Mouse (Mus musculus): ENCODE measurements around the gene Gm11634. TPM values are rescaled to one million over a fixed set of nuclear protein-coding genes. Genes with fewer than 3 reads are reported as not detected.

Gene Gm11634
- polyA plus RNA-seq, 1 experiment from 2014 or later, result not detected

DNA sequence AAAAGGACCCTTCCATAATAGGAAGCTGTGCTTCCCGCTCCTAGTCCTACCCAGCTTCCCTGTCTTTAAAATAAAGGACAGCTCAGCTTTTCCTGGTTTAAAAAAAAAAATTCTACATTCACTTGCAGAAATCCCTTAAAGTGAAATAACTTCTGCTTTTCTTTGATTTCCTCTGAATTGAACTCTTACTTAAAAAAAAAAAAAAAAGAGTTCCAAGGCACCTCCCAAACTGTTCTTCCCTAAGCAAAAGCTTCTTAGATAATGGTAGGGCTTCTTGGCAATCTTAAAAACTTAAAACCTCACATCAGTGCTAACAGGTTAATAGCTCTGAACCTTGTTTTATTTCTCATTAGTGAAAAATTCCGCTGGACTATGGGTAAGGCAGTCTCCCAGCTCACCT lies 15.9 kb downstream of the Gm11634 start:
- H3K27me3 ChIP-seq (ENCODE audit: control insufficient read depth, insufficient read depth, low read length), result no peaks in the 10 kb centered on the region
- no peak overlapping the region for H3K4me2 ChIP-seq (replicated peaks)
- no peak overlapping the region for H3K4me3 ChIP-seq (replicated peaks; ENCODE audit: low read length)
- WGBS, result 94% methylated on average over 2 of the region's 2 CpGs
- no peak for ATAC-seq (ENCODE audit: low FRiP score)
- H3K27ac ChIP-seq, result no peak overlapping the region
- H3K9ac ChIP-seq, result no peak overlapping the region
- peaks cover 44% of the 10 kb centered on the region for H3K36me3 ChIP-seq (replicated peaks; ENCODE audit: control insufficient read depth, insufficient read depth)
- H3K9me3 ChIP-seq (ENCODE audit: control insufficient read depth, low read length), result no peaks in the 10 kb centered on the region
- no peaks in the 10 kb centered on the region for H3K4me1 ChIP-seq (replicated peaks; ENCODE audit: control insufficient read depth, insufficient read depth, low read length)
- DNase-seq (ENCODE audit: low spot score), result no peak

DNA sequence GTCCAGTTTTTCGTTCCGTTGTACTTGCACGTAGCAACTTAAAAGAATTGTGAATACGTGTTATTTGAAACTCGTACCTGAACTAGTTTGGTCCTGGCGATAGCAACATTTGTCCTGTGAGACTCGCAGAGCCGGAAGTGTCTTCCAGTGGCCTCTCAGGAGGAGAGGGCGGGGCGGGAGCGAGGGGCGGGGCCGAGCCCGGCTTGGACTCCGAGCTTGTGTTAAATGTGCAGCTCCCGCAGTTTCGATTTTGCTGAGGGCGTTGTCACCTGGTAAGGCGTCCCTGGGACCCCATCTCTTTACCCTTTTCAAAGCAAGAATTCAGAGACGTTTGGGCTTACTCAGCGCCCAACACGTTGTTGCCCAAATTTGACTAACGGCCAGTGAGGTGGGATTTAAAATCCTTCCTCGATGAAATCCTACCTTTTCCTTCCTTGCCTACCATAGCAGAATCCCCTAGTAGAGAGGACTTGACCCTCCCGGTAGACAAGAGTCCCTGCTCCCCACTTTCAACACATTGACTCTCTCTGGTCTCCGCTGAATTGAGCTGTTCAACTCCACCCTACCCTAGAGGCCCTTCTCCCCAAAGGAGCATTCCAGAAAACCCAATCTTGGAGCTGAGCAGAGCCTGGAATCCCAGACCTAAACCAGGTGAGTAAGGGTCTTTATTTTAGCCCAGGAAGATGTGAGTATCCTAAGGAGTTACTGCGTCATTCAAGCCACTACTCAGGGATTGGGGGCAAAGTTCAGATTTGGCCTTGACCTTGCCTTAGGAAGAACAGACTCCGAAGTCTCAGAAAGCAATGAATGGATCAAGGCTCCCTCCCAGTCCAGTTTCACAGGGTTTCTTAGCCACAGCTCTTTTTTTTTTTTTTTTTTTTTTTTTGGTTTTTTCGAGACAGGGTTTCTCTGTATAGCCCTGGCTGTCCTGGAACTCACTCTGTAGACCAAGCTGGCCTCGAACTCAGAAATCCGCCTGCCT lies 16.7 kb downstream of the Gm11634 start, which contains the start of gene Tmem106a:
TSS of gene Tmem106a (plus strand) at position 189 of the 982 bp plus-strand sequence.
- Histone ChIP-seq H3K4me3 (replicated peaks; ENCODE audit: low read length) (peak within 1 kb of the TSS; percentile 15), H3K9me3 (ENCODE audit: control insufficient read depth, low read length) (no peaks in the 10 kb centered on the region), H3K9ac (peak within 1 kb of the TSS; percentile 47), H3K27me3 (ENCODE audit: control insufficient read depth, insufficient read depth, low read length) (no peaks in the 10 kb centered on the region), H3K4me2 (replicated peaks) (peak within 1 kb of the TSS; percentile 47), H3K4me1 (replicated peaks; ENCODE audit: control insufficient read depth, insufficient read depth, low read length) (no peaks in the 10 kb centered on the region), H3K27ac (no peak within 1 kb of the TSS), H3K36me3 (replicated peaks; ENCODE audit: control insufficient read depth, insufficient read depth) (peaks cover 53% of the 10 kb centered on the region)
- WGBS, result 21% methylated on average over 30 of the region's 31 CpGs
- peak; percentile 42 for DNase-seq (ENCODE audit: low spot score)
- no peak for ATAC-seq (ENCODE audit: low FRiP score)

DNA sequence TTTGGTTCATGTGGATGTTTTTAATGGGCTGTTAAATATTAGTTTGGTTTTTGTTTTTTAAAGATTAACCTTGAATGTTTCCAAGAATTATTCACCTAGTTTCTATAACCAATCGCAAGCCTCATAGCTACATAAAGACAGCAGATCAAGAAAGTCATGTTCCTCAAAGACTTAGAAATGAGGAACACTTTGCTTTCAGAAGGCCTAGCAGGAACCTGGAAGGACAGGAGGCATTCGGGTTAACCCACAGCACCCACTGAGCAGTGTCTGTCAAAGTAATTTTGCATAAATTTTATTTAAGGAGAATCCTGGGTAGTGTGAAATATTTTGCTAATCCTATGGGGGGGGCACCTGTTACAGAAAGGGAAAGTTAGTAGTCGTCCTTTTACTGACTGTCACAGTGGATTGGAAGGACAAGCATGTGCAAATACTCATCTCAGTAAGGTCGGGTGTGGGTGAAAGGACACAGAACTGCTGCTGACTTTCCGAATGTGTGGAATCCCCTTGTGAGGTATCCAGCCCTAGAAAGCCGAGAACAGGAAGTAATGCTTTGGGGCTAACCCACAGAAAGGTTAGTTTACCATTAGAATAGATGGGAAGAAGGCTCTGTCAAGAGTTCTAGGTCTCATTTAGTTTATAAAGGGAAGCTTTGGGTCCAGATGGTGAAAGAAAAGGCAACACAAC lies 17.8 kb downstream of the Gm11634 start:
- 77% methylated on average over 6 of the region's 6 CpGs for WGBS
- H3K9ac ChIP-seq, result no peak overlapping the region
- no peak overlapping the region for H3K4me3 ChIP-seq (replicated peaks; ENCODE audit: low read length)
- peaks cover 54% of the 10 kb centered on the region for H3K36me3 ChIP-seq (replicated peaks; ENCODE audit: control insufficient read depth, insufficient read depth)
- no peaks in the 10 kb centered on the region for H3K9me3 ChIP-seq (ENCODE audit: control insufficient read depth, low read length)
- DNase-seq (ENCODE audit: low spot score) (no peak), ATAC-seq (ENCODE audit: low FRiP score) (no peak)
- no peak overlapping the region for H3K4me2 ChIP-seq (replicated peaks)
- H3K4me1 ChIP-seq (replicated peaks; ENCODE audit: control insufficient read depth, insufficient read depth, low read length), result no peaks in the 10 kb centered on the region
- H3K27ac ChIP-seq, result no peak overlapping the region
- H3K27me3 ChIP-seq (ENCODE audit: control insufficient read depth, insufficient read depth, low read length), result no peaks in the 10 kb centered on the region

DNA sequence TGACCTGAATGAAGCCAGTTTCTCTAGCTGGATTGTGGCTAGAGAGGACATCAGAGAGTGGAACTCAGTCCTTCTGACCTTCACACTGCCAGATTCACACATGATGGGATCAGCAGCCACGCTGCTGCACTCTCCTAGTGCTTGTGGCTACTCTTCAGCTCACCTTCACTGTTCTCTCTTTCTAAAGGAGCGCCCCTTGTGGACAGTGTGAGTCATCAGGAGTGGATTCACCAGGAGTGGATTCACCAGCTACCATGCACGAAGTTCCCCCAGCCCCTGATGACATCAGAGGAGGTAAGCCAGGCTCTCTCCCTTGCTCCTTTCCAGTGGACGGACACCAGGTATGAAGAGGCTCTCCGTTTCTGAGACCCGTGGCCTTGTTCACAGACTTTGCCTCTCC lies 22.9 kb downstream of the Gm11634 start:
- ATAC-seq (ENCODE audit: low FRiP score) (no peak), DNase-seq (ENCODE audit: low spot score) (no peak)
- 83% methylated on average over 6 of the region's 6 CpGs for WGBS
- peaks cover 99% of the 10 kb centered on the region for H3K36me3 ChIP-seq (replicated peaks; ENCODE audit: control insufficient read depth, insufficient read depth)
- no peak overlapping the region for H3K4me3 ChIP-seq (replicated peaks; ENCODE audit: low read length)
- no peak overlapping the region for H3K4me2 ChIP-seq (replicated peaks)
- no peak overlapping the region for H3K27ac ChIP-seq
- H3K4me1 ChIP-seq (replicated peaks; ENCODE audit: control insufficient read depth, insufficient read depth, low read length), result no peaks in the 10 kb centered on the region
- H3K27me3 ChIP-seq (ENCODE audit: control insufficient read depth, insufficient read depth, low read length), result no peaks in the 10 kb centered on the region
- H3K9ac ChIP-seq, result no peak overlapping the region
- no peaks in the 10 kb centered on the region for H3K9me3 ChIP-seq (ENCODE audit: control insufficient read depth, low read length)

DNA sequence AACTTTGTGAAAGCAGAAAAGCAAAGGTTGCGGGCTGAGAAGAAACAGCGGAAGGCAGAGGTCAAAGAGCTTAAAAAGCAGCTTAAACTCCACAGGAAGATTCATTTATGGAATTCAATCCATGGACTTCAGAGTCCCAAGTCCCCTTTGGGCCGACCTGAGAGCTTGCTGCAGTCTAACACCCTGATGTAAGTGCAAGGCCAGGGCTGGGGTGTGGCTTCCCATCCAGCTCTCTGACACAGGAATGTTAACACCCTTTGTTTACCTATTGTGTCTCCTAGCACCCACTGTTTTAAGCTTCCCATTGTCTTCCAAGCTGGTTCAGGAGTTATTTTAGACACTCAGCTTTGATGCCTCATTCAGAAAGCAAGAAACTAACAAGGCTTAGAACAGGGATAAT lies 30.6 kb downstream of the Gm11634 start:
- Histone ChIP-seq H3K4me1 (replicated peaks; ENCODE audit: control insufficient read depth, insufficient read depth, low read length) (no peaks in the 10 kb centered on the region), H3K4me2 (replicated peaks) (no peak overlapping the region), H3K9ac (no peak overlapping the region), H3K9me3 (ENCODE audit: control insufficient read depth, low read length) (no peaks in the 10 kb centered on the region), H3K36me3 (replicated peaks; ENCODE audit: control insufficient read depth, insufficient read depth) (peaks cover 98% of the 10 kb centered on the region), H3K4me3 (replicated peaks; ENCODE audit: low read length) (no peak overlapping the region), H3K27me3 (ENCODE audit: control insufficient read depth, insufficient read depth, low read length) (no peaks in the 10 kb centered on the region), H3K27ac (no peak overlapping the region)
- DNase-seq (ENCODE audit: low spot score), result no peak
- 92% methylated on average over 3 of the region's 3 CpGs for WGBS
- ATAC-seq (ENCODE audit: low FRiP score), result no peak

DNA sequence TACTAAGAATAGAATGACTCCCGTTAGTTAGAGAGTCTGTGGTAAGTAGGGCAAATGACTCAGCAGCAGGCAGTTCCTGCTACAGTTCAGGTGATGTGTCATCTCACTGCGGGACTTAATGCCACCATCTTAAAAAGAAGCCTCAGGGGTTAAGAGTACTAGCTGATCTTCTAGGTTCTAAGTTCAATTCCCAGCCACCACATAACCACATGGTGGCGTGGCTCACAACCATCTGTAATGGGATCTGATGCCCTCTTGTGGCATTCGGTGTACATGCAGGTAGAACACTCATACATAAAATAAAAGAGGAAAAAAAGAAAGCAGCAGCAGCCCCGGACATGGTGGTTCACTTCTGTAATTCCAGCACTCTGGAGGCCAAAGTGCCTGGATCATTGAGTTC lies 36.7 kb downstream of the Gm11634 start:
- no peaks in the 10 kb centered on the region for H3K9me3 ChIP-seq (ENCODE audit: control insufficient read depth, low read length)
- H3K4me2 ChIP-seq (replicated peaks), result no peak overlapping the region
- WGBS, result 38% methylated on average over 5 of the region's 5 CpGs
- H3K4me1 ChIP-seq (replicated peaks; ENCODE audit: control insufficient read depth, insufficient read depth, low read length), result no peaks in the 10 kb centered on the region
- H3K27ac ChIP-seq, result no peak overlapping the region
- DNase-seq (ENCODE audit: low spot score) (peak; percentile 73), ATAC-seq (ENCODE audit: low FRiP score) (no peak)
- H3K36me3 ChIP-seq (replicated peaks; ENCODE audit: control insufficient read depth, insufficient read depth), result peaks cover 98% of the 10 kb centered on the region
- H3K27me3 ChIP-seq (ENCODE audit: control insufficient read depth, insufficient read depth, low read length), result no peaks in the 10 kb centered on the region
- no peak overlapping the region for H3K9ac ChIP-seq
- H3K4me3 ChIP-seq (replicated peaks; ENCODE audit: low read length), result no peak overlapping the region

DNA sequence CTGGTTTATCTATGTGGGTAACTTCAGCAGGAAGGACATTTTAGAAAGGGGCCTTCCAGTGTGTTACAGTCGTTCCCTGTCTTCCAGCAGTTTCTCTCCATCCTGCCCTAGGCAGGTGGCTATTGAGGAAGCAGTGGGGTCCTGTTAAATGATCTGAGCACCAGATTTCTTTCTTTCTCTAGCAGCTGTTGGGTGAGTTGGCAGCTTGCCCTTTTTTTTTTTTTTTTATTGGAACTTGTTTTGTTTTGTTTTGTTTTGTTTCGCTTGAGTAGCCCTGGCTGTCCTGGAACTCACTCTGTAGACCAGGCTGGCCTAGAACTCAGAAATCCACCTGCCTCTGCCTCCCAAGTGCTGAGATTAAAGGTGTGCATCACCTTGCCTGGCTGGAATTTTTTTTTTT lies 42.1 kb downstream of the Gm11634 start:
- no peak for ATAC-seq (ENCODE audit: low FRiP score)
- Histone ChIP-seq H3K27me3 (ENCODE audit: control insufficient read depth, insufficient read depth, low read length) (no peaks in the 10 kb centered on the region), H3K36me3 (replicated peaks; ENCODE audit: control insufficient read depth, insufficient read depth) (peaks cover 70% of the 10 kb centered on the region), H3K4me1 (replicated peaks; ENCODE audit: control insufficient read depth, insufficient read depth, low read length) (peaks cover 14% of the 10 kb centered on the region), H3K4me2 (replicated peaks) (no peak overlapping the region), H3K9me3 (ENCODE audit: control insufficient read depth, low read length) (no peaks in the 10 kb centered on the region), H3K4me3 (replicated peaks; ENCODE audit: low read length) (no peak overlapping the region), H3K9ac (no peak overlapping the region), H3K27ac (no peak overlapping the region)
- DNase-seq (ENCODE audit: low spot score), result no peak
- 60% methylated on average over 2 of the region's 2 CpGs for WGBS

DNA sequence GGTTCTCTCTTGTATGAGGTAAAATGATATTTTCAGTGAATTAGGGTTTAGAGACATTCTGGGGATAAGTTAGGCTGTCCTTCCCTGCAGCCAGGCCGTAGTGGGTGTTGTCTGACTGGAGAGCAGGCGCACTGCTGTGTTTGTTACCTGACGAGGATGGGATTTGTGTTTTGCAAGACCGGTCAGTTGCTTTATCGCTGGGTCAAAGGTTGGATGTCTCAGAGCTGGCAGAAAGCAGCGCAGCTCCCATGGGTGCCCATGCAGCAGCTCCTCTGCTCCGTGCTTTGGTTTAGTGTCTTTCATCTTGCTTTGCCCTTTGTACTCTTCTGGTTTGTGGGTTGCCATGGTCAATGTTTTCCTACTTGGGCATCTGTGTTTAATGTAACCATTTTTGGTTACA lies 42.5 kb downstream of the Gm11634 start:
- 94% methylated on average over 7 of the region's 7 CpGs for WGBS
- H3K4me3 ChIP-seq (replicated peaks; ENCODE audit: low read length), result no peak overlapping the region
- no peak overlapping the region for H3K9ac ChIP-seq
- no peaks in the 10 kb centered on the region for H3K27me3 ChIP-seq (ENCODE audit: control insufficient read depth, insufficient read depth, low read length)
- DNase-seq (ENCODE audit: low spot score), result no peak
- peaks cover 66% of the 10 kb centered on the region for H3K36me3 ChIP-seq (replicated peaks; ENCODE audit: control insufficient read depth, insufficient read depth)
- no peaks in the 10 kb centered on the region for H3K9me3 ChIP-seq (ENCODE audit: control insufficient read depth, low read length)
- ATAC-seq (ENCODE audit: low FRiP score), result no peak
- peaks cover 14% of the 10 kb centered on the region for H3K4me1 ChIP-seq (replicated peaks; ENCODE audit: control insufficient read depth, insufficient read depth, low read length)
- H3K4me2 ChIP-seq (replicated peaks), result no peak overlapping the region
- H3K27ac ChIP-seq, result no peak overlapping the region

DNA sequence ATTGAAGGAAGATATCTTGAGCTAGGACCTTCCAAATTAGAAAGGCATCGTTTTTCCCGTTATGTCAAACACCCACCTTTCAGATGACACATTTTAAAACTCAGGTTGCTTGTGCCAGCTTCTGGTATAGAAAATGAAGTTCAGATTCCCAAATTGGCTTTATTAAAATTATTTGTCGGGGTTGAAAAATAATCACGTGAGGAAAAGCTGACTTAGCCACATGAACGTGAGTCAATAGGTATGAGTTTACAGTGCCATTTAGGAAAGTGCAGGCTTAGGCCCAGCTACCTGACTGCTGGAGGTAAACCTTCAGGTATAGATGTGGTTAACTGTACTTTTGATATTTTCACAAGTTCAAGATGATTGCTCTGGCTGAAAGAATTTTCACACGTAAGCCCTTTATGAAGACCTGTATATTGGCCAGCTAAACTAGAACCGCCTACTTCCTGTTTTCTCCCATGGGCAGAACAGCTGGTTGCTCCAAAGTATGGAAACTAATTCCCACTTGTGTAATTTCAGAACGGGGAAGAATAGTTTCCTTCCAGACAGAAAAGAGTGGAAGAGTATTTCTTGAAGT lies 45.6 kb downstream of the Gm11634 start:
- H3K27me3 ChIP-seq (ENCODE audit: control insufficient read depth, insufficient read depth, low read length), result no peaks in the 10 kb centered on the region

More for the DNA sequence above, 45.6 kb downstream of the Gm11634 start:
- Histone ChIP-seq H3K27ac (peak overlapping the region; percentile 88), H3K9me3 (ENCODE audit: control insufficient read depth, low read length) (no peaks in the 10 kb centered on the region), H3K4me3 (replicated peaks; ENCODE audit: low read length) (peak overlapping the region; percentile 73), H3K9ac (peak overlapping the region; percentile 70), H3K36me3 (replicated peaks; ENCODE audit: control insufficient read depth, insufficient read depth) (peaks cover 35% of the 10 kb centered on the region), H3K4me2 (replicated peaks) (peak overlapping the region; percentile 81), H3K4me1 (replicated peaks; ENCODE audit: control insufficient read depth, insufficient read depth, low read length) (peaks cover 19% of the 10 kb centered on the region)
- ATAC-seq (ENCODE audit: low FRiP score) (no peak), DNase-seq (ENCODE audit: low spot score) (no peak)
- 25% methylated on average over 8 of the region's 8 CpGs for WGBS
